Mouse (Mus musculus): ENCODE data around the gene Dusp27. TPM values are rescaled to one million over a fixed set of nuclear protein-coding genes. Genes with fewer than 3 reads are reported as not detected.

The Dusp27 gene
- total RNA-seq, 2 experiments from 2014 or later, result 0.08 to 0.15 TPM

DNA sequence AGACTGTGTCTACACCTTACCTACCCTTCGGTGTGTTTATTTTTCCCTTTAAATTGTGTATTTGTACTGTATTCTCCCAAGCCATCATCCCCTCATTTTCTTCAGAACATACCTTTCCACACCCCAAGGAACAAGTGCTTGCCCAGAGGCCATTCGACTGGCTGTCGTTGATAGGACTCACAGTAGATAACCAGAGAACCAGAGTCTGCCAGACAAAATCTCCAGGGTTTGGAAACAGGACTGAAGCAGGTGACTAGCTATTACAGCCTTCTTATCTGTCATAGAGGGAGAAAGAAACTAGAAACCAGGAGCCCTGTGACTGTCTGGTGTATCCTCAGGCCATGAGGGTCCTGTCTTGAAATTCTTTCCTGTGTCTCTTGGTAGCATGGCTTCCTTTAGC is 22.9 kb downstream of the Dusp27 start:
- no peak for DNase-seq (ENCODE audit: low spot score in 2 of 2)

DNA sequence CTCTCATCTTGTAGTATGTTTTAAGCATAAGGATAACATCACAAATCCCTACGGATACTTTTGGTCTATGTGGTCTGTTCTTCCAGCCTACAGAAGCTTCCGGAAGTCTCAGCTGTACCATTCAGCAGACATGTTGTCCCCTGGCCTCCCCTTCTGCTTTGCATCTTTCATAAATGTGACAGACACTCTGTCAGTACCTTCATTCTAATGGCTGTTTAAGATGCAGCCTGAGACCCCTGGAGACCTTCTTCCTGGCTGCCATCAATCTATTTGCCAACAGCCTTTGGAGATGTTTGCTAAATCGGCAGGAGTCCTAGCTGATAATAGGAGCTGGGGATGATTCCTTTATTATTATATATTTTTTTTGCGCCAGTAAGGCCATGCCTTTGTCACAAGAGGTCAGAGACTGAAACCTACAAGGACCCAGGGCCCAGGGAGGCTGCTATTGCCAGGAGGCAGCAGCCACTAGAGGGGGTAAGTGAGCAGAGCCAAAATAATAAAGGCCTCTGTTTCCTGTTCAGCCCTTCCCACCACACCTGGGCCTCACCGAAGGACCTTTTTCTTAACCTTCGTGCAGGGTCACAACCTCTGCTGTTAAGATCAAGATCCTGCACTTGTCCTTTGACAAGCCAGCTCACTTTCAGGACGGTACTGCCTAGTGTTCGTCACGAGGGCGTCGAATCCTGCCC is 24.7 kb downstream of the Dusp27 start:
- no peak for DNase-seq (ENCODE audit: low spot score in 2 of 2)

DNA sequence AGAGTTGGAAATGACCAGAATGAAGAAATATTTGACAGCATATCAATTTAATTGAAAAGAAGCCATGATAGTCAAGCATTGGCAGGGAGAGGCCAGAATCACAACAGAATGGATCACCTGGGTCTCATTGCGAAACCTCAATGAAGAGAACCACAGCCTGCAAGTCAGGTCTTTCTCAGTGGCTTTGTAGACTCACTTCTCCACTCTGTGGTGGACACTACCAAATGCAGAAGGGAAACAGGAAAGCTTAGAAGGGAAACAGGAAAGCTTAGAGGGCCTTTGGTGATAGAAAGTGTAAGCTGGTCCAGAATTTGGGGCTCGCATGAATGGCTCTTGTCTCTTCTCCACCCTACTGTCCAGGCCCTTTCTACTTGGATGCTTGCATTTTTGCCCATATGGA is 29.6 kb downstream of the Dusp27 start:
- DNase-seq (ENCODE audit: low spot score in 2 of 2), result no peak

DNA sequence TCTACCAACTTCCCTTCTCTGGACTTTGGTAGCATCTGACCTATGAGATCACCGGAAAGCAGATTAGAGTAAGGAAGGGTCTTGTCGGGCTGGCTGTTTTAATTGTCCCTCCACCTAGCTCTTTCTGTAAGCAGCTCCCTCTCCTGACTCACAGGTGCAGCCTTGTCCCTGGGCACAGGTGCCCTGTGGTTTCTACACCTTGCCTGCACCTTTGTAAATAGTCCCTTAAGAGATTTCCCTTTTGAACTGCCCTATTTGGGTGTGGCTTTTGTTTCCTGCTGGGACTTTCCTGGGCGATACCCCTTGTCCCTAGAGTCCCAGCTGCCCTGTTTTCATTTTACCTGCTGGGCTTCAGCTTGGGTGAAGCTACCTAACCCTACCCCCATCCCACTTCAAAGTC is 33.3 kb downstream of the Dusp27 start:
- DNase-seq (ENCODE audit: low spot score in 2 of 2), result no peak

DNA sequence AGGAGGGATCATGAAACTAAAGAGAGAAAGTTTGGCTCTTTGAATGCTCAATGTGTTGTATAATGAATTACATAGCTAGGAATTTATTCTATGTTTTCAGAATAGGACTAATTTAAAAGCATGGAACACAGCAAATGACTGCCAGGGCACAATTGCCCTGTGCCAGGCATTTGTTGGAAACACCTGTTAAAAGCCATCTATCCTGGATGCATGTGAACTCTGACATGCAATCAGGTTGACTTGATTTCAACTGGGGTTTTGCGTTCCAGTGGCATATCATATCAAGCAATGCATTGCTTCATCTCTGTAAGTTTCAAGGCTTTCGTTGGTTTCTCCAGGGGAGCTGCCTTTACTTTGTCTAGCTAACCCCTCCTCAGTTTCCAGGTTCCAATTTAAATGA is 37.4 kb downstream of the Dusp27 start:
- DNase-seq (ENCODE audit: low spot score in 2 of 2), result no peak

DNA sequence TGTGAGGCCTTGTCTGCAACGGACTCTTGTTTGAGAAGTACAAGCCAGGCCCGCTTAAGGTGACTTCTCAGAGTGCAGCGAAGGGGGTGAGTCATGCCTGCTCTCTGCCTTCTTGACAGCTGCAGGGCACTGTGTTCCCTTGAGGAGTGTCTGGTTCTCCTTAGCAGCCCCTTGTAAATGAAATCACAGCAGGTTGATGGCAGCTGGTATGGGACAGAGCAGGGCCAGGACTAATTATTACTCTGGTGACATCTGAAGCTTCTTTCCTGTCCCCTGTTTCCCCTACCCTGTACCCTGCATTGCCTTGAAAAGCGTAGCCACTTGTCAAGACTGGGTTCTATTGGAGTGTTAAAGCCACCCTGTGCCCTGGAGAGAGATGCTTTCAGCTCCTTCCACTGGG is 38.0 kb downstream of the Dusp27 start:
- DNase-seq (ENCODE audit: low spot score in 2 of 2), result no peak

DNA sequence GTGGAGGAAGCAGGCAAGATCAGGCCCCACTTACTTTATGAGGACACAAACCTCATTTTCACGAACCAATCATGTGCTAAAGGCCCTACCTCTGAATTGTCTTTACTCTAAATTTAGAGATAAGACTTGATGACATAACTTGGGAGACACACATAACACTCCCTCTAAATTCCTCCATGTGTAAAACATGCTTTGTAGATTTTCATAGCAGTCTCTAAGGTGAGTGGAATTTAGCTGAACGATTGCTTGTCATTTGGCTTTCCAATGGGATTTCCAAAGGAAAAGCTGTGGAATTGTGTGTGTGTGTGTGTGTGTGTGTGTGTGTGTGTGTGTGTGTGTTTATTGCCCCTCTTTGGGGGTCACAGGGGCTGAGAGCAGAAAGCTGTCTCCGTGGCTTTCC is 38.4 kb downstream of the Dusp27 start:
- no peak for DNase-seq (ENCODE audit: low spot score in 2 of 2)

DNA sequence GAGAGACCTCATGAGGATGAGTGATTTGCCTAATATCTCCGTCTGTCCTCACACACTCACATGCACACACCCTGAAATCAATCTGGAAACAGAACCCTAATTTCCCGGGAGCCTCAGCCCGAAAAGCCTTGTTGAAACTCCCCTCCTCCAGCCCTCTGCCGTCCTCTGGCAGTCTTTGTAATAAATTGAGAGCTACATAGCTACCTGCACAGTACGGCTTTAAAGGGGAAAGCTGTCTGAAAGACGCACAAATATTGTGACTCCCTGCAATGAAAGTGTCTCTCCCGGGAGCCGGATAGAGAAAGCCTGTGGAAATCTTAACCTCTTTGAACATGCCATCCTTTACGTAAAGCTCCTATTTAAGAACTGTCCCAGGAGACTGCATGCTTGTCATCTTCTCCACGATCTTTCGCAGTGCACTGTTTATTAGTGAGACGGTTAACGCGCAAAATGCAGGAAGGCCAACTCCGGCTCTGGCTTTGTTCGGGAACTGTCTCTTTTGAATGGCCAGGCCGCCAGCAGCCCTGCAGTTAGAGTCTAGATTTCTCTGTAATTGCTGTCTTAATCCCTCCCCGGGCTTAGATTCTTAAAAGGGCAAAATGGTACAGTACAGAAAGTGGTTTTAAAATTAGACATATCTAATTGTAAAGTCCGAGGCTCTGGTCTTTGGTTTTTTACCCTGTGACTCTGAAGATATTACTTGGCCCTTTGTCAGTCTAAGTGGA is 39.1 kb downstream of the Dusp27 start:
- no peak for DNase-seq (ENCODE audit: low spot score in 2 of 2)

DNA sequence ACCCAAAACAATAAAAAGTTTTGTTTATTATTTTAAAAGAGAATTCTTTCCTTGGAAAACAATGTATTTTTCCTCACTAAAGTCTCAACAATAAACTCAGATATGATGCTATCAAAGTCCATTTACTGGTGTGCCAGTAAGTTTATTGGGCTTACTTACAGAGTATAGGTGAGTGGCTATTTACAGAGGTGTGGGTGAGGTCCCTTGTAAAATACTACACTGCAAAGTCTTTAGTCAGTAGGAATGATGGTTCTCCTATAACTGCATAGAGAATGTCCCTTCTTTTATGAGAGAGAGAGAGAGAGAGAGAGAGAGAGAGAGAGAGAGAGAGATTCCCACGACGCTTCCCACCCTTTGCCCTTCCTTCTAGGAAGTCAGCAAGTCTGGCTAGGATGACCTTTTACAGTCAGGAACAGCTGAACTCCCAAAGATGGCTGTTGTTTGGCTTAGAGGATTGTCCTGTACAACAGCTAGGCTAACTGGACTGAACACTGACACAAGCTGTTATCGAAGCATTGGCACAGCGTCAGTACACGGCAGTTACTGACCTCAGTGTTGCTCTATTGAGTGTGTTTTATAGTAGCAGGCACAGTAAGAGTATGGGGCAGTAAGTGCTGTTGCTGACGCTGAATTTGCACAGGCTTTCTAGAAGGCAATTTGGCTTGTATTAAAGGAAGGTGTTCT is 50.5 kb downstream of the Dusp27 start:
- DNase-seq (ENCODE audit: low spot score in 2 of 2), result no peak

DNA sequence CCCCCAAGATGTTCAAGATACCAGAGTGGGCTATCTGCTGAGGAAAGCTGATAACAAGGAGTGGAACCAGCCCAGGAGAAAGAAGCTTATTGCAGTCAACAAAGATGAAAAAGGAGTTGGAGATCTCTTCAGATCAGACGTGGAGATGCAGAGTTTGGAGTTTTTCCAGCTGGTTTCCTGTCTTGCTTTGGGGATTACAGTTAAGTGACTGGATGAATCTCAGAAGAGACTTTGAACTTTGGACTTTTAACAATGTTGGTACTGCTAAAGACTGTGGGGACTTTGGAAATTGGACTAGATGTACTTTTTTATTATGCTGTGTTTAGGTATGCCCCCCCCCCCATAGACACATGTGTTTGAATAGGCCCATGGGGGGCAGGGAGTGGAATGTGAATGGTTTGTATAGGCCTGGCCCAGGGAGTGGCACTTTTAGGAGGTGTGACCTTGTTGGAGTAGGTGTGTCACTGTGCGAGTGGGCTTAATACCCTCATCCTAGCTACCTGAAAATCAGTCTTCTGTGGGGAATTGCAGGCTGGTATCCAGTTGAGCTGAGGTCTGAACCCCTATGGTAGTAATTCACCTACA is 59.8 kb downstream of the Dusp27 start:
- no peak for DNase-seq (ENCODE audit: low spot score in 2 of 2)

DNA sequence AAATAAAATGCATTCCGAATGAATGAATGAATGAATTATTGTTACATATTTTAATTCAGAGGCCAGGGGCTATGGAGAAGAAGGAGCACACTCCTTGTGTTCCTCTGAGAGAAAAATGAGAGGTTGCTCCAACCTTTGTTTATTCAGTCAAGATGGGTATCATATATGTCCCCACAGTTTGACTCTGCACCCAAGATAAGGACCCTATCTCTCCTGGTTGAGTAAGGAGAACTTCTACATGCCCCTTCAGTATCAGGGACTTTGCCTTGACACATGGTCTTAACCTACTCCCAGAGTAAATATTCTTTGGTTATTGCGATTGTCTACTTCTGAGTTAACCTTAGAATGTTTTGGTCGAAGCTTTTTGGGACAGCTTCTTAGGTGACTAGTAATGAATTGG is 63.9 kb downstream of the Dusp27 start:
- no peak for DNase-seq (ENCODE audit: low spot score in 2 of 2)

DNA sequence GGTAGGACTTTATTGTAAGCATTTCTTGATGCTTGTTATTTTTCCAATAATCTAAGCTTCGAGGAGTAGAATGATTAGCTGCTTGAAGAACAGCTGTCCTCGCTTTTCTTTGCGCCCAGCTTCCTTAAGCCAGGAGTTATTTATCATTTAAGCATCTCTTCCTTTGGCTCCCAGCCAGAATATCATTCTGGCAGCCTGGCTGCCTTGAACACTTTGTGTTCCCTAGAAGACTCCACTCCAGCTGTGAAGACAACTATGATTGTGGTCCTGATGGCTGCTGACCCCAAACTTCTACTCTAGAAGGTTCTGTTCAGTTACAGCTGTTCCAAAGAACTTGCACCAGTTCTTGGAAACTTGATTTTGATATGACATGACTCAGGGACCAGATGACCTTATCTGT is 66.2 kb downstream of the Dusp27 start:
- DNase-seq (ENCODE audit: low spot score in 2 of 2), result no peak

DNA sequence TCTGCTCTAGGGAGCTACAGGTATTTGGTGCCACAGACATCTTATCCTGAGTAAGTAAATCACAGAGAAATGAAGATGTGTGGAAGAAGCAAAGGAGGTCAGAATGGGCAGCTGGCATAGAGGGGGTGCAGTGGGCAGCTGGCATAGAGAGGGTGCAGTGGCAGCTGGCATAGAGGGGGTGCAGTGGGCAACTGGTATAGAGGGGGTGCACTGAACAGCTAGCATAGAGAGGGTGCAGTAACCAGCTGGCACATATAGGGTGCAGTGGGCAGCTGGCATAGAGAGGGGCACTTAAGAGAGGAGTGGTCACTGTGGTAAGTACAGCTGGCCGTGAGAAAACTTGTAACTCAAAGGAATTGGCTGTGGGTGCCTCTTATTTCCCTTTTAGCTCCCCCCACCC is 67.3 kb downstream of the Dusp27 start:
- no peak for DNase-seq (ENCODE audit: low spot score in 2 of 2)

DNA sequence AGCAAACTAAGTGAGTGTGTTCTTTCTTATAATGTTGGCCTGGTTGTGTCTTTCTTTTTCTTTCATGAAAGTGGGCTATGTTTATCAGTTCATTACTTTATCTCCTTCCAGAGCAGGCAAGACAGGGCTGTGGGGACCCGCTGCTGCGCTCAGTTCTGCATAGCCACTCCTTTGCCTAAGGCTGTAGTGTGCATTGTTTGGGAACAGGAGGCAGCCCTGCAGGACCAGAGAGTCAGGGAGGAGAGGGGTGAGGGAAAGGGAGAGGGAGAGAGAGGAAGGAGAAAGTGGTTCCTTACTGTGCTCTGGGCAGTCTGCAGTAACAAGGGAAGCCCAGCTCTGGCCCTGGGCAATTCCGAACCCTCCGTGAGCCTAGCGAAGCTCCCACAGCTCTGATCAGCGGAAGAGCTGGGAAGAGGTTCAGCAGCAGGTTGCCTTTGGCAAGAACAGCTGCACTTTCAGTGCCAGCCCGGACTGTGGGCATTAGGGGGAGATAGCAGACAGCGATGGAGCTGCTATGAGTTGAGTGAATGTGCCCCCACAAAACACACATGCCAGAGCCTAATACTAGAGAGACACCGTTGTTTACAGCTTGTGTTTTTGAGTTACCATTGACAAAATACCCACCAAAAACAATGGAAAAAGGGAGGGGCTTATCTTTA is 71.5 kb downstream of the Dusp27 start:
- no peak for DNase-seq (ENCODE audit: low spot score in 2 of 2)

DNA sequence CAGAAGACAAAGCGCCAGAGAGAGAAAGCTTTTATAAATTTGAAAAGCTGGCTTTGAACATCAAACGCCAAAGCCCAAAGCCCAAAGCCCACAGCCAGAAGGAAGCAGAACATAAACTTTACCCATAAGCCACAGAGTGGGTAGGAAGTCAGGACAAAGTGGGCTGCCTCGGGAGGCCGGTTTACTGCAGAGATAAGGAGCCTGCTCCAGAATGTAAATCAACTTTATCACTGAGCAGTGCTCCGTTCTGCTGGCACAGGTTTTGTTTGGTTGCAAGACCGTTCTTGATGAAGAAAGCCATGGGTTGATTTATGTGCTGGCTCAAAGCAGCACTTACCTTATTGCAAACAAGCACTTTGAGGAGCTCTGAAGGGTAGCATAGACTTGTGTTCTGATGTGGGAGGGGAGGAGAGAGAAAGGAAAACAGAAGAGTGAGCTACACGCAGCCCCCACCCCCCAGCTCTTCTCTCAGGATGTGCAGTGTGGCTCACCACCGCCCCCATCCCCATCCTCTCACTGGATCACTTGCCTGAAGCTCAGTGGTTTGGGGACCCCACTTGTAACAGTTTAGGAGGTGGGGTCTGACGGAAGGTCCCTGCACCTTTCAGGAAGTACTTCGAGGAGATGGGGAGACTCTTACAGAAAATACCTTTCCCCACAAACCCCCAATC is 74.3 kb downstream of the Dusp27 start:
- no peak for DNase-seq (ENCODE audit: low spot score in 2 of 2)

DNA sequence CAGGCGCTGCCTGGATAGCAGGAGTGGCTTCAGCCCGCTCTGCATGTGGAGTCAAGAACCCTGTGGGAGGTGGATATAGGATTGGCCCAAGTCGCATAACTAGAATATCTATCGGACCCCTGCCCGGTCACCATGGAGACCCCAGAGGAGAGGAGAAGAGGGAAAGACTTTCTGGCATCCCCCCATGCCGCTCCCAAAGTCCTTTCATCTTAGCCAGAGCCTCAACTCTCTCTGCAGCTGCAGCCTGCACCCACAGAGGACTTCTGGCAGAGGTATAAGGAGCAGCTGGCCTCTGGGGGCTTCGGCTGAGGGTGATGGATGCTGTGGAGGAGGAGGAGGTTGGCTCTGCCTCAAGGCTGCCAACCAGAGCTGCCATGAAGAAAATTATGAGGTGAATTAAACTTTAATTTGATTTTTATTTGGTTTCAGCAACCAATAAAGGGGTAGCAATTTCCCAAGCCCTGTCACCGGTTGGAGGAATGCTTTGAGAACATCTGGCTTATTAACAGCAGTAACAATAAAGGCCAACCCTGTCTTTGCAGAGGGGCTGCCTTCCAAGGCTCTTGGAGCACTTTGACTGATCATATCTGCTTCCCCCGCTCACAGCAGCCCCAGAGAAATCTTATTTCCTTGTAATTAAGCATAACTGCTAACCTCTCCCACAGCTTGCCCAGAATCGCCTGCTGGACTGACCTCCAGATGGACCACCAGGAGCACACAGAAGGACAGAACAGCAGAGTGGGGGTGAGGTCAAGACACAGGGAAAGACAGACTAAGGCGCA is 78.5 kb downstream of the Dusp27 start:
- no peak for DNase-seq (ENCODE audit: low spot score in 2 of 2)

DNA sequence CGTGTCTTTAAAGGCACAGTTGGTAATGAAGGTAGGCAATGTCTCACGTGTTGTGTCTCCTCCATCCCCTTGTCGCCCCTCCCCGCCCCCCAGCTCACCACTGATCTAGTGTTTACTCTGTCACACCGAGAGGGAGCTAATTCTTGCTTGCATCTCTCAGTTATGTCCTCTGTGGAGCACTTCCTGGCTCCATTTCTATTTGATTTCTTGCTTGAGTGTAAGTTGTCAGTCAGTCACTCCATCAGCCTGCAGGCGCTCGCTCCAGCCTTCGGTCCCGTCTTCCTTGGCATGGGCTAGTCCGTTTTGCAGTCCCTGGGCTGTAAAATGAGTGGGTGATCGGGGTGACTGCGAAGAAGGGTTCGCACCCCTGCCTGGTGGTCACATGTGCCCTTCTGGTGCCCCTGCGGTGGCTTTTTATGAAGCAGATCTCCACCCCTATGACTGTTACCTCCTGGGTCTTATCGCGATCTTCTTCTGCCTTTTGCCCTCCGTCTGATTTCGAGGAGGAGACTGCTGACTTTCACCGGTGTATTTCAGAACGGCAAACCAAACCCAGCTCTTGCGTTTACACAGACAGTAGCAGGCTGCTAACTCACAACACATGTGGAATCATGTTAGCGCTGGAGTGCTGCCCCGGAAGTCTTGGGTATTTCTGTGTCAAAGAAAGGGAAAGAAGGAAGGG is 79.4 kb downstream of the Dusp27 start:
- DNase-seq (ENCODE audit: low spot score in 2 of 2), result peak in 1 of 2 experiments; percentile 12

Data from layer of hippocampus, adult 18-20 months (tissue).